Mouse (Mus musculus) forebrain, embryonic 13.5 days (tissue): ENCODE results near the gene Gsc2. TPM values are rescaled to one million over a fixed set of nuclear protein-coding genes. Genes with fewer than 3 reads are reported as not detected.
"Not testable (repeated sequence)": the region's sequence is repeated elsewhere in the genome, so short reads cannot be mapped to it uniquely, and the experiment has no call there.

Experiments
- ATAC-seq: fragments of 200-750 bp; cut with Nextera tagmentation; 2 replicates; pipeline ENCODE4 v1.8.0; 2017
- H3K27ac ChIP-seq: fragments of 300-500 bp; sonication (generic); 2 replicates; pipeline ENCODE4 v1.5.1; 2015; ENCODE audit warnings: inconsistent platforms, mild to moderate bottlenecking, moderate library complexity
- H3K27me3 ChIP-seq: fragments of 300-500 bp; sonication (generic); 2 replicates; pipeline ENCODE4 v1.6.1; 2015; ENCODE audit warnings: mild to moderate bottlenecking, inconsistent platforms
- H3K36me3 ChIP-seq: fragments of 300-500 bp; sonication (generic); 2 replicates; pipeline ENCODE4 v1.6.1; 2015; ENCODE audit warnings: mild to moderate bottlenecking, inconsistent platforms; ENCODE audit not compliant: poor library complexity, severe bottlenecking
- H3K4me1 ChIP-seq: fragments of 300-500 bp; sonication (generic); 2 replicates; pipeline ENCODE4 v1.6.1; 2015; ENCODE audit warnings: inconsistent platforms
- H3K4me2 ChIP-seq: fragments of 300-500 bp; sonication (generic); 2 replicates; pipeline ENCODE4 v1.6.1; 2015; ENCODE audit warnings: inconsistent platforms, mild to moderate bottlenecking, moderate library complexity
- H3K4me3 ChIP-seq: fragments of 300-500 bp; sonication (generic); 2 replicates; pipeline ENCODE4 v1.5.1; 2015; ENCODE audit warnings: mild to moderate bottlenecking, inconsistent platforms
- H3K9ac ChIP-seq: fragments of 300-500 bp; sonication (generic); 2 replicates; pipeline ENCODE4 v1.6.1; 2015; ENCODE audit warnings: mild to moderate bottlenecking, inconsistent platforms
- H3K9me3 ChIP-seq: fragments of 300-500 bp; sonication (generic); replicated peaks from 2 replicates; pipeline ENCODE4 v1.6.1; 2016; ENCODE audit warnings: inconsistent platforms
- WGBS: fragments of 180-500 bp; shearing (Covaris S2); methylation state at CpG from one replicate; pipeline ENCODE4 v1.1.7; 2015; 5-methylcytosine and 5-hydroxymethylcytosine counted together
- polyA plus RNA-seq: library from polyadenylated mRNA; unstranded; fragments of >200 nt; fragmentation: Nextera tagmentation; extraction: Ambion mirVana; gene quantifications from 2 replicates; pipeline ENCODE4 v1.2.1, GENCODE M21; 2015

Gsc2 gene
- polyA plus RNA-seq: 0.32 TPM in 1 of 2 replicates, not detected in the other

GRCm38 (mm10) chr16:17914307-17915249 is at the start of gene Gsc2:
TSS of gene Gsc2 (minus strand) at chr16:17915059.
- peak within 1 kb of the TSS; percentile 34 for H3K9ac ChIP-seq
- H3K27me3 ChIP-seq: peaks cover 70% of the 10 kb centered on the region
- H3K4me2 ChIP-seq: peak within 1 kb of the TSS; percentile 57
- peaks cover 21% of the 10 kb centered on the region for H3K4me1 ChIP-seq
- WGBS: under 1% methylated on average over 84 of the region's 106 CpGs
- peak within 1 kb of the TSS; percentile 34 for H3K4me3 ChIP-seq
- no peak within 1 kb of the TSS for H3K27ac ChIP-seq
- no peak for ATAC-seq
- H3K9me3 ChIP-seq: no peaks in the 10 kb centered on the region
- no peaks in the 10 kb centered on the region for H3K36me3 ChIP-seq

DNA sequence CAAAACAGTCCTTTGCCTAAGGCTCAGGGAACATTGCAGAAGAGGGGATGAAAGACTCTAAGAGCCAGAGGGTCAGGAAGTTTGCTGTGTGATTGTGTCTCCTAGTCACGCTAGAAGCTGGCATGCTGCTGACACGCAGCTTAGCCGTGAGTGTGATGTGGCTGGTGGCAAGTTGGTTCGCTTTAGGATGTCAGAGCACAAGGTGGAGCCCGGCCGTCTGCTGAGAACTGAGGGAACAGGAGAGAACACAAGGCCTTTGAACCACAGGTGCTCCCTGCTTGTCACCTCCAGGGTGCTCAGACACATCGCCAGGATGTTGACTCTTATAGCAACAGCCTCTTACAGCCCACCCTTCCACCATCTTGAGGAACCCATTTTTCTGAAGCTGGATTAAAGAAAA is 47.2 kb upstream of the Gsc2 start:
- WGBS: 87% methylated on average over 7 of the region's 7 CpGs
- no peak overlapping the region for H3K4me3 ChIP-seq
- ATAC-seq: no peak

GRCm38 (mm10) chr16:17956052-17956638 is 41.3 kb upstream of the Gsc2 start:
- H3K4me3 ChIP-seq, H3K36me3 ChIP-seq, H3K9me3 ChIP-seq, H3K4me1 ChIP-seq, H3K27me3 ChIP-seq, H3K9ac ChIP-seq, ATAC-seq, H3K27ac ChIP-seq, H3K4me2 ChIP-seq: not testable (repeated sequence)
- WGBS: 96% methylated on average over 17 of the region's 17 CpGs

More for the DNA sequence above, 47.2 kb upstream of the Gsc2 start:
- no peak overlapping the region for H3K27ac ChIP-seq
- H3K4me1 ChIP-seq: no peaks in the 10 kb centered on the region
- H3K36me3 ChIP-seq: no peaks in the 10 kb centered on the region
- no peak overlapping the region for H3K9ac ChIP-seq
- H3K27me3 ChIP-seq: no peaks in the 10 kb centered on the region
- no peak overlapping the region for H3K4me2 ChIP-seq
- no peaks in the 10 kb centered on the region for H3K9me3 ChIP-seq

GRCm38 (mm10) chr16:17951618-17952017 is 36.8 kb upstream of the Gsc2 start:
- Histone ChIP-seq H3K4me1 (peaks cover 17% of the 10 kb centered on the region), H3K36me3 (no peaks in the 10 kb centered on the region), H3K27ac (no peak overlapping the region), H3K9ac (no peak overlapping the region), H3K27me3 (no peaks in the 10 kb centered on the region), H3K4me2 (no peak overlapping the region), H3K4me3 (no peak overlapping the region), H3K9me3 (no peaks in the 10 kb centered on the region)
- no peak for ATAC-seq
- 88% methylated on average over 4 of the region's 4 CpGs for WGBS

GRCm38 (mm10) chr16:17950068-17950467 is 35.2 kb upstream of the Gsc2 start:
- H3K9ac ChIP-seq: no peak overlapping the region
- 31% methylated on average over 4 of the region's 4 CpGs for whole genome bisulfite sequencing
- ATAC-seq: no peak

GRCm38 (mm10) chr16:17949421-17949877 is 34.6 kb upstream of the Gsc2 start:
- Histone ChIP-seq H3K9me3 (no peaks in the 10 kb centered on the region), H3K4me2 (no peak overlapping the region), H3K27me3 (no peaks in the 10 kb centered on the region), H3K36me3 (no peaks in the 10 kb centered on the region), H3K4me1 (peaks cover 17% of the 10 kb centered on the region), H3K4me3 (no peak overlapping the region), H3K9ac (no peak overlapping the region), H3K27ac (peak overlapping the region; percentile 57)
- ATAC-seq: peak; percentile 87; the same call in 1 of the 2 replicates
- WGBS: 15% methylated on average over 2 of the region's 2 CpGs

More at GRCm38 (mm10) chr16:17950068-17950467, 35.2 kb upstream of the Gsc2 start:
- Histone ChIP-seq H3K4me1 (peaks cover 17% of the 10 kb centered on the region), H3K4me2 (no peak overlapping the region), H3K9me3 (no peaks in the 10 kb centered on the region), H3K36me3 (no peaks in the 10 kb centered on the region), H3K27ac (peak overlapping the region; percentile 57; the same call in 1 of the 2 replicates), H3K27me3 (no peaks in the 10 kb centered on the region), H3K4me3 (no peak overlapping the region)

- 57% methylated on average over 7 of the region's 7 CpGs for WGBS
- H3K27ac ChIP-seq: no peak overlapping the region
- no peaks in the 10 kb centered on the region for H3K36me3 ChIP-seq
- H3K9ac ChIP-seq: no peak overlapping the region
- H3K9me3 ChIP-seq: no peaks in the 10 kb centered on the region
- no peak overlapping the region for H3K4me2 ChIP-seq
- 0 out of 2 replicates have a peak, but pooled peaks have one; percentile 10 for ATAC-seq
- no peak overlapping the region for H3K4me3 ChIP-seq
- no peaks in the 10 kb centered on the region for H3K27me3 ChIP-seq
- H3K4me1 ChIP-seq: peaks cover 16% of the 10 kb centered on the region
Measured at GRCm38 (mm10) chr16:17945081-17945831, 30.4 kb upstream of the Gsc2 start.

GRCm38 (mm10) chr16:17943466-17943865 is 28.6 kb upstream of the Gsc2 start:
- WGBS: 80% methylated on average over 8 of the region's 8 CpGs
- H3K27me3 ChIP-seq: no peaks in the 10 kb centered on the region
- H3K4me2 ChIP-seq: no peak overlapping the region
- no peak overlapping the region for H3K27ac ChIP-seq
- no peak overlapping the region for H3K4me3 ChIP-seq
- no peak overlapping the region for H3K9ac ChIP-seq
- no peaks in the 10 kb centered on the region for H3K36me3 ChIP-seq
- no peak for ATAC-seq
- peaks cover 8% of the 10 kb centered on the region; the same call in 1 of the 2 replicates for H3K4me1 ChIP-seq
- no peaks in the 10 kb centered on the region for H3K9me3 ChIP-seq

- Histone ChIP-seq H3K4me3 (no peak overlapping the region), H3K27ac (no peak overlapping the region), H3K4me1 (peaks cover 8% of the 10 kb centered on the region; the same call in 1 of the 2 replicates), H3K4me2 (no peak overlapping the region; the same call in 1 of the 2 replicates), H3K27me3 (peaks cover 21% of the 10 kb centered on the region), H3K9me3 (no peaks in the 10 kb centered on the region), H3K36me3 (no peaks in the 10 kb centered on the region), H3K9ac (0 out of 2 replicates have a peak overlapping the region, but pooled peaks have one; percentile 1)
- ATAC-seq: peak; percentile 30; the same call in 1 of the 2 replicates
- 49% methylated on average over 9 of the region's 9 CpGs for WGBS
Measured at GRCm38 (mm10) chr16:17939255-17939751, 24.4 kb upstream of the Gsc2 start.

- Histone ChIP-seq H3K4me1 (peaks cover 8% of the 10 kb centered on the region; the same call in 1 of the 2 replicates), H3K4me2 (no peak overlapping the region; the same call in 1 of the 2 replicates), H3K36me3 (no peaks in the 10 kb centered on the region), H3K27me3 (peaks cover 23% of the 10 kb centered on the region), H3K9me3 (no peaks in the 10 kb centered on the region), H3K27ac (no peak overlapping the region), H3K4me3 (no peak overlapping the region), H3K9ac (no peak overlapping the region)
- WGBS: 4% methylated on average over 7 of the region's 7 CpGs
- ATAC-seq: peak; percentile 86
Measured at GRCm38 (mm10) chr16:17938821-17939220, 24.0 kb upstream of the Gsc2 start.

GRCm38 (mm10) chr16:17938187-17938586 is 23.3 kb upstream of the Gsc2 start:
- no peaks in the 10 kb centered on the region for H3K36me3 ChIP-seq
- H3K9ac ChIP-seq: no peak overlapping the region
- H3K4me3 ChIP-seq: no peak overlapping the region
- H3K4me1 ChIP-seq: peaks cover 8% of the 10 kb centered on the region; the same call in 1 of the 2 replicates
- peaks cover 23% of the 10 kb centered on the region for H3K27me3 ChIP-seq
- WGBS: 87% methylated on average over 7 of the region's 7 CpGs
- H3K4me2 ChIP-seq: no peak overlapping the region
- no peaks in the 10 kb centered on the region for H3K9me3 ChIP-seq
- no peak overlapping the region for H3K27ac ChIP-seq
- ATAC-seq: no peak
